Mouse (Mus musculus): ENCODE measurements around the gene Mfsd2b.

Gene Mfsd2b

DNA sequence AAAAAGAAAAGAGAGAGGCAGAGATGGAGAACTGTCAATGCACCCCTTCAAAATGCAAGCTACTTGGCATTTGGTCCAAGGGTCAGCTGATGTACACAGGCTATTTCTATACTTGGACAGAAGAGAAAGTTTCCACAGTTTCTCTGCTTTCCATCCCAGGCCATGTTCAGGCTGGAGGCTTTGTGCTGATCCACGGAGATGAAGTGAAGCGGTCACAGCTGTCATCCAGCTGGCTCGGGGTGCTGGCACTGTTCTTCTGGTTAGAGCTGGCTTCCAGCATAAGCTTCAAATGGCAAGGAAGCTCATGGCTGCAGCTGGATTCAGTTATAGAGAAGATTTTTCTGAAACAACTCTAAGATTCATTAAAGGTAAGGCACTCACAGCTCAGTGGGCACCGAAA lies 60.5 kb downstream of the Mfsd2b start:
- no peak for DNase-seq (ENCODE audit: low spot score)
